Mouse (Mus musculus) embryo, embryonic 11 days (tissue): ENCODE measurements at regions not wholly inside any gene's neighbourhood (a gene's known extent, or its start where the extent isn't known, plus 50 kb on each side); places are given as distances from the start of the nearest gene placed in this dataset.

Experiments used
- DNase-seq: peaks from one replicate; pipeline ENCODE4 v3.0.0-alpha.2; 2015

- DNase-seq = no peak
Observed at GRCm38 (mm10) chr8:82702044-82702443, 71.9 kb downstream of the Zfp330 start.

GRCm38 (mm10) chr8:82700471-82700870 lies 73.5 kb downstream of the Zfp330 start:
- DNase-seq = no peak

- DNase-seq = no peak
Observed at GRCm38 (mm10) chr8:82699221-82699620, 74.7 kb downstream of the Zfp330 start.

GRCm38 (mm10) chr8:82698071-82698470 lies 75.9 kb downstream of the Zfp330 start:
- no peak for DNase-seq

- DNase-seq = no peak
Observed at GRCm38 (mm10) chr8:82693086-82693485, 80.9 kb downstream of the Zfp330 start.

- DNase-seq = peak; percentile 61
Observed at GRCm38 (mm10) chr8:82689322-82689721, 84.6 kb downstream of the Zfp330 start.

- DNase-seq = no peak
Observed at GRCm38 (mm10) chr8:82685966-82686365, 88.0 kb downstream of the Zfp330 start.

GRCm38 (mm10) chr8:82678793-82679192 lies 95.2 kb downstream of the Zfp330 start:
- no peak for DNase-seq

GRCm38 (mm10) chr8:82677781-82678180 lies 96.2 kb downstream of the Zfp330 start:
- DNase-seq = no peak

- DNase-seq = no peak
Observed at GRCm38 (mm10) chr8:82669241-82669640, 104.7 kb downstream of the Zfp330 start.

GRCm38 (mm10) chr8:82665131-82665530 lies 108.8 kb downstream of the Zfp330 start:
- no peak for DNase-seq

GRCm38 (mm10) chr8:82640502-82640901 lies 133.5 kb downstream of the Zfp330 start:
- no peak for DNase-seq

GRCm38 (mm10) chr8:82630486-82630885 lies 143.5 kb downstream of the Zfp330 start:
- peak; percentile 5 for DNase-seq

GRCm38 (mm10) chr8:82623791-82624431 lies 150.0 kb downstream of the Zfp330 start:
- DNase-seq = no peak

- DNase-seq = no peak
Observed at GRCm38 (mm10) chr8:82618668-82619067, 155.3 kb downstream of the Zfp330 start.

GRCm38 (mm10) chr8:82601556-82601955 lies 172.4 kb downstream of the Zfp330 start:
- DNase-seq = no peak

- no peak for DNase-seq
Observed at GRCm38 (mm10) chr8:82573434-82573833, 170.4 kb upstream of the Il15 start.

- no peak for DNase-seq
Observed at GRCm38 (mm10) chr8:82538121-82538520, 135.1 kb upstream of the Il15 start.

GRCm38 (mm10) chr8:82529153-82529552 lies 126.1 kb upstream of the Il15 start:
- no peak for DNase-seq

- no peak for DNase-seq
Observed at GRCm38 (mm10) chr8:82523866-82524265, 120.8 kb upstream of the Il15 start.

GRCm38 (mm10) chr8:82498496-82498895 lies 95.5 kb upstream of the Il15 start:
- no peak for DNase-seq

GRCm38 (mm10) chr8:82477856-82478255 lies 74.8 kb upstream of the Il15 start:
- DNase-seq = peak; percentile 44

GRCm38 (mm10) chr8:82477426-82477769 lies 74.4 kb upstream of the Il15 start:
- no peak for DNase-seq

- peak; percentile 45 for DNase-seq
Observed at GRCm38 (mm10) chr8:82476708-82477425, 73.8 kb upstream of the Il15 start.

- DNase-seq = no peak
Observed at GRCm38 (mm10) chr8:82473266-82473665, 70.2 kb upstream of the Il15 start.
